Mouse (Mus musculus) ES-E14 (cell line): ENCODE results near the gene Eif2s2.

Experiments used
- HCFC1 ChIP-seq: IDR thresholded peaks from 2 replicates; pipeline ENCODE4 v1.6.1; 2012; ENCODE audit warnings: low read length, inconsistent platforms, borderline replicate concordance; ENCODE audit not compliant: insufficient read depth
- MAFK ChIP-seq: IDR thresholded peaks from 2 replicates; pipeline ENCODE4 v1.6.1; 2014; ENCODE audit warnings: mild to moderate bottlenecking, low read depth, low read length, inconsistent platforms; ENCODE audit not compliant: insufficient read depth
- ZC3H11A ChIP-seq: IDR thresholded peaks from 2 replicates; pipeline ENCODE4 v1.6.1; 2012; ENCODE audit warnings: low read depth, mild to moderate bottlenecking, inconsistent platforms, low read length, borderline replicate concordance

DNA sequence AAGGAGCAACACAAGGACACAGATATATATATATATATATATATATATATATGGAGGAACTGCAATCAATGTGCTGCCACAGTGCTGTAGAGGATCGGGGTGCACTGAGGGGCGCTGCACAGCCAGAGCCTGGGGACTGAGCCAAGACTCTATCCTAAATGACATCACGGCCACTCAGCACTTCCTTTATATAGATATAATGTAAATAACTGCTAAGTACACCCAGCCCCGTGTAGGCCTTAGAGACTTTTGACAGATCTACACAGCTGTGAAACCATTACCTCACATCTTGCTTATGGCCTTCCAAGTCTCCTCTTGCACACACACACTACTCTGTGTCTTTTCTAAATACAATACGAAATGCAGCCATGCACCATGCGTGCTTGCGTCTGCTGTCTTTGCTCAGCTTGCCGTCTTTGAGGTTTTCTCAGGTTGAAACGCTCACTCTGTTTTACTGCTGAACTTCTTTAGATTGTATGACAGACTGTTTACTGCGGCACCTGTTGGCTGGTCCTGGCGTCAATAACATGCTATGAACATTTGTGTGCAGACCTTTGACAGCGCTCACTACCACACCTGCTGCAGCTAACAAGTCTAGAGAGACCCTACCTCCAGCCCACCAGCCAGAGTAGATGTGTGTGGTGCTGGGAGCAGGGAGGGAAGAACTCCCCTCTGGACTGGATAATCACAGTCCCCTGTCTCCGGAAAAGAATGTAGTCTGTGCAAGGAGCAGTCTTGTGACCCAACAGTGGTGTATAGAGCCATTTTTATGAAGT lies 25.3 kb upstream of the Eif2s2 start:
- TF ChIP-seq MAFK (no peak), HCFC1 (no peak), ZC3H11A (no peak)
